ENCODE assay signal across 8 mouse cellular contexts in genomic region chr17:46496623-46497434, GRCm38 (mm10). TPM values are rescaled to one million over a fixed set of nuclear protein-coding genes. Genes with fewer than 3 reads are reported as not detected.
DNase-seq lines count a peak whose midpoint lies in the region; ATAC-seq and TF ChIP-seq lines count a peak whose summit lies in the region.

Gene Dnph1, plus strand, starts transcription at chr17:46496711.

- H3K9me3 ChIP-seq in limb, embryonic 13.5 days = no peaks in the 10 kb centered on the region
- H3K9me3 ChIP-seq in midbrain, embryonic 15.5 days = no peaks in the 10 kb centered on the region

- peak; percentile 38 for TF ChIP-seq POLR2A in embryonic fibroblast, embryonic 13.5 days (IDR thresholded peaks at IDR 0.05; ENCODE audit: low read depth, low read length)

- H3K9ac ChIP-seq in limb, embryonic 13.5 days = peak within 1 kb of the TSS; percentile 74
- H3K9ac ChIP-seq in midbrain, embryonic 15.5 days = peak within 1 kb of the TSS; percentile 36

- peaks cover 8% of the 10 kb centered on the region for H3K4me1 ChIP-seq in embryonic fibroblast, embryonic 13.5 days (ENCODE audit: control insufficient read depth, insufficient read depth, low read length)
- peaks cover 9% of the 10 kb centered on the region; the same call in 1 of the 2 replicates for H3K4me1 ChIP-seq in limb, embryonic 13.5 days
- H3K4me1 ChIP-seq in midbrain, embryonic 15.5 days = peaks cover 4% of the 10 kb centered on the region; the same call in 1 of the 2 replicates

- no peak for TF ChIP-seq CTCF in C2C12 (IDR thresholded peaks at IDR 0.05; ENCODE audit: control insufficient read depth, insufficient read depth, insufficient read length)
- TF ChIP-seq CTCF in embryonic fibroblast, embryonic 13.5 days (IDR thresholded peaks at IDR 0.05; ENCODE audit: borderline replicate concordance, insufficient read depth, low read length) = no peak

- H3K79me2 ChIP-seq in C2C12 (ENCODE audit: control insufficient read depth, insufficient read depth) = peaks cover 7% of the 10 kb centered on the region

- no peak within 1 kb of the TSS for H3K27ac ChIP-seq in embryonic fibroblast, embryonic 13.5 days (ENCODE audit: insufficient read depth, low read length)
- no peak within 1 kb of the TSS for H3K27ac ChIP-seq in limb, embryonic 13.5 days
- 0 out of 2 replicates have a peak within 1 kb of the TSS, but pooled peaks have one; percentile 1 for H3K27ac ChIP-seq in midbrain, embryonic 15.5 days

- H3K4me2 ChIP-seq in limb, embryonic 13.5 days (replicated peaks) = peak within 1 kb of the TSS; percentile 91
- peak within 1 kb of the TSS; percentile 73 for H3K4me2 ChIP-seq in midbrain, embryonic 15.5 days

- DNase-seq in brain, adult 2 months (ENCODE audit: low read depth, low spot score) = peak; percentile 97
- DNase-seq in heart, adult 9 months (ENCODE audit: low spot score in 2 of 2) = peak; percentile 55 to 66
- peak; percentile 90 for DNase-seq in kidney, adult 9 months
- DNase-seq in spleen, postnatal 10 days (ENCODE audit: low spot score in 2 of 2) = peak; percentile 33 to 67

- peak within 1 kb of the TSS; percentile 87 for H3ac ChIP-seq in C2C12 (ENCODE audit: control insufficient read depth, insufficient read length, low read depth)

- H3K4me3 ChIP-seq in C2C12 (ENCODE audit: insufficient read depth, poor library complexity, severe bottlenecking) = peak within 1 kb of the TSS; percentile 50
- peak within 1 kb of the TSS; percentile 77 for H3K4me3 ChIP-seq in embryonic fibroblast, embryonic 13.5 days (ENCODE audit: insufficient read depth, low read length)
- peak within 1 kb of the TSS; percentile 62 for H3K4me3 ChIP-seq in limb, embryonic 13.5 days
- H3K4me3 ChIP-seq in midbrain, embryonic 15.5 days = peak within 1 kb of the TSS; percentile 45

- under 1% methylated on average over 44 of the region's 44 CpGs for WGBS in limb, embryonic 13.5 days
- under 1% methylated on average over 44 of the region's 44 CpGs for WGBS in midbrain, embryonic 15.5 days

- no peaks in the 10 kb centered on the region for H3K79me3 ChIP-seq in C2C12 (ENCODE audit: low read depth)

- peaks cover 27% of the 10 kb centered on the region for H3K27me3 ChIP-seq in C2C12 (ENCODE audit: control insufficient read depth, insufficient read depth, insufficient read length)
- peaks cover 30% of the 10 kb centered on the region for H3K27me3 ChIP-seq in limb, embryonic 13.5 days
- H3K27me3 ChIP-seq in midbrain, embryonic 15.5 days (replicated peaks) = peaks cover 14% of the 10 kb centered on the region

- ATAC-seq in limb, embryonic 13.5 days (ENCODE audit: low FRiP score, low read depth) = peak; percentile 93
- peak; percentile 97 for ATAC-seq in midbrain, embryonic 15.5 days (replicated peaks)

- H3K36me3 ChIP-seq in C2C12 (ENCODE audit: control insufficient read depth, insufficient read depth) = peaks cover 13% of the 10 kb centered on the region
- H3K36me3 ChIP-seq in limb, embryonic 13.5 days = peaks cover 29% of the 10 kb centered on the region
- H3K36me3 ChIP-seq in midbrain, embryonic 15.5 days (replicated peaks) = peaks cover 7% of the 10 kb centered on the region

TF ChIP-seq in C2C12, 6 proteins besides CTCF, POLR2A, EP300 and RAD21:
- TF ChIP-seq USF1 (IDR thresholded peaks at IDR 0.05; ENCODE audit: low read depth) (peak; percentile 94), FOSL1 (IDR thresholded peaks at IDR 0.05; ENCODE audit: insufficient read depth, low read length, poor library complexity, severe bottlenecking) (no peak), MAX (IDR thresholded peaks at IDR 0.05) (peak; percentile 76)

RNA-seq across cellular contexts. Expression of gene Dnph1, which starts in this region (rescaled TPM):
- polyA plus RNA-seq in C2C12 (2012; fragmentation: generic; extraction: Trizol) = 68.0 TPM
- polyA plus RNA-seq in embryonic fibroblast, embryonic 13.5 days (2011; ENCODE audit: insufficient read length, low read depth, missing spikeins) = 7.2 and 9.9 TPM in 2 replicates
- polyA plus RNA-seq in limb, embryonic 13.5 days (2015; fragmentation: Nextera tagmentation; extraction: Ambion mirVana) = 40.4 and 41.7 TPM in 2 replicates
- polyA plus RNA-seq in midbrain, embryonic 15.5 days (2015; fragmentation: Nextera tagmentation; extraction: Ambion mirVana) = 14.5 and 17.3 TPM in 2 replicates
